Mouse (Mus musculus): ENCODE data around the gene Spint3.

GRCm38 (mm10) chr2:164528557-164528956, 44.7 kb downstream of the Spint3 start:
- no peak for TF ChIP-seq USF1 (IDR thresholded peaks at IDR 0.05; ENCODE audit: low read depth)
- no peak for TF ChIP-seq CTCF (IDR thresholded peaks at IDR 0.05; ENCODE audit: control insufficient read depth, insufficient read depth, insufficient read length)
- TF ChIP-seq MYOD1 (IDR thresholded peaks at IDR 0.05; ENCODE audit: control insufficient read depth, insufficient read length, low read depth) = no peak
- no peak for TF ChIP-seq CEBPB (IDR thresholded peaks at IDR 0.05; ENCODE audit: low read depth)
- TF ChIP-seq MYOG (IDR thresholded peaks at IDR 0.05; ENCODE audit: control insufficient read depth, extremely low read depth, insufficient read length) = no peak
- no peak for TF ChIP-seq MAX (IDR thresholded peaks at IDR 0.05)
